Mouse (Mus musculus): ENCODE data around the gene Nfatc2. TPM values are rescaled to one million over a fixed set of nuclear protein-coding genes. Genes with fewer than 3 reads are reported as not detected.

Gene Nfatc2
- polyA plus RNA-seq, 1 experiment from 2014 or later: 0.25 TPM

DNA sequence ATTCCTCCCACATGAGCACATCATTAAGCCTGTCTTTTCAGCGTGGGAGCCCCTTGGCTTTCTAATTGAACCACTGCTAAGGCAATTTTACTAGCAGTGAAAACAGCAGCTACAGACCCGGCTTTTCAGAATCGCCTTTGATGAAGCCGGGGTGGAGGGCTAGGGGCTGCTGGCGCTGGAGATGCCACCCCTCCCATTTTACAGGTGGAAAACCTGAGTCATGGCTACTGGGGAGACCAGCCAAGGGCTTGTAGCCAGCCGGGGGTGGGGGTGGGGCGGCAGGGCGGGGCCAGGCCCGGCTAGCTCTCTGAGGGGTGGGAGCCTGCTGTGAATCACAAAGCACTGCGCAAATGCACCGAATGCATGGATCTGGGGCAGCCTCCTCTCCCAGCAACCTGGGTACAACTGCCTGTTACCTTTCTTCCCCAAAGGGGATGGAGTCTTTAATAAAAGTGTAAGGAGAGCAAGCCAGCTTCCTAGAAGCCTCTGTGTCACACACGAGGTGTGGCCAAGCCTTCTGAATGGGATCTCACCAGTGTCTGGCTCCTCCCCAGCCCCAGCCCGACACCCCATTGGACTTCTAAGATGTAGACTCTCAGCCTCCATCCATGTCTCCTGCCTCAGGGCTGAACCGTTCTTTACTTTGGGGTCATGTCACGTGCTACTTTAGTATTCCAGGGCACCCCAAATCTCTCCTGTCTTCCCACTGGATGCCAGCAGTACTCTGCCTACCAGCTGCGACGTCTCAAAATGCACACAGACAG is 75.9 kb downstream of the Nfatc2 start:
- peak; percentile 55; the same call in 1 of the 2 replicates for ATAC-seq (ENCODE audit: low FRiP score)
- DNase-seq (ENCODE audit: low spot score): peak; percentile 18
- peak overlapping the region; percentile 20; the same call in 1 of the 2 replicates for H3K4me3 ChIP-seq (ENCODE audit: low read depth, low read length)
- H3K4me1 ChIP-seq (replicated peaks; ENCODE audit: control insufficient read depth, insufficient read depth, low read length): peaks cover 9% of the 10 kb centered on the region
- peak overlapping the region; percentile 31 for H3K4me2 ChIP-seq (replicated peaks; ENCODE audit: low read depth, low read length)
- H3K36me3 ChIP-seq (ENCODE audit: control insufficient read depth, insufficient read depth, low read length): no peaks in the 10 kb centered on the region
- WGBS: 11% methylated on average over 17 of the region's 17 CpGs
- no peak overlapping the region; the same call in 1 of the 2 replicates for H3K27ac ChIP-seq (ENCODE audit: low read depth, low read length)
- peaks cover 2% of the 10 kb centered on the region; the same call in 1 of the 2 replicates for H3K27me3 ChIP-seq (ENCODE audit: control insufficient read depth, insufficient read depth, low read length)
- H3K9me3 ChIP-seq (ENCODE audit: control insufficient read depth, low read length): no peaks in the 10 kb centered on the region
- 0 out of 2 replicates have a peak overlapping the region, but pooled peaks have one; percentile 27 for H3K9ac ChIP-seq (ENCODE audit: low read depth, low read length)

DNA sequence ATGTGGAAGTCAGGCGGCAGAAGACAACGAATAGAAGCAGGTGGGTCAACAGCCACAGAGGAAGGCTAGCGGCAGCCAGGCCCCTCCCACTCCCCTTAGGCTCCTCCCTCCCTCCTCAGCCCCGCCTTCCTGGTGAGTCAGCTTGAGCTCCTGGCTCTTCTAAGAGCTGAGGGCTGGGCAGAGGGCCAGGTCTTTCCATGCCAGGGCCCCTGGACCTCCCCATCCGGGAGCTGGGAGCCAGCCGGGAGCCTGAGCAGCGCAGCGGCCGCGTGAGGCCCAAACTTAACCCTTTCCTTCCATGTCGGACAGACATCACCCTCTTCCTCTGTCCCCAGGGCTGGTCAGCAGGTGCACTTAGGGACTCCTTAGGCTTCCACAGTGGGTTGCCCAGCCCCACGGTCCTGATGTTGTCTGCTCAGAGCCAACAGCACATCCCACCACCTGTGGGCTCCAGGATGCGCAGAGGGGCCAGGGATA is 76.5 kb downstream of the Nfatc2 start:
- Histone ChIP-seq H3K27ac (ENCODE audit: low read depth, low read length) (no peak overlapping the region), H3K27me3 (ENCODE audit: control insufficient read depth, insufficient read depth, low read length) (peaks cover 2% of the 10 kb centered on the region; the same call in 1 of the 2 replicates), H3K4me3 (ENCODE audit: low read depth, low read length) (peak overlapping the region; percentile 20; the same call in 1 of the 2 replicates), H3K9ac (ENCODE audit: low read depth, low read length) (0 out of 2 replicates have a peak overlapping the region, but pooled peaks have one; percentile 27), H3K4me2 (replicated peaks; ENCODE audit: low read depth, low read length) (peak overlapping the region; percentile 31), H3K4me1 (replicated peaks; ENCODE audit: control insufficient read depth, insufficient read depth, low read length) (peaks cover 9% of the 10 kb centered on the region), H3K9me3 (ENCODE audit: control insufficient read depth, low read length) (no peaks in the 10 kb centered on the region), H3K36me3 (ENCODE audit: control insufficient read depth, insufficient read depth, low read length) (no peaks in the 10 kb centered on the region)
- DNase-seq (ENCODE audit: low spot score) (peak; percentile 75), ATAC-seq (ENCODE audit: low FRiP score) (peak; percentile 77)
- 2% methylated on average over 13 of the region's 13 CpGs for WGBS

DNA sequence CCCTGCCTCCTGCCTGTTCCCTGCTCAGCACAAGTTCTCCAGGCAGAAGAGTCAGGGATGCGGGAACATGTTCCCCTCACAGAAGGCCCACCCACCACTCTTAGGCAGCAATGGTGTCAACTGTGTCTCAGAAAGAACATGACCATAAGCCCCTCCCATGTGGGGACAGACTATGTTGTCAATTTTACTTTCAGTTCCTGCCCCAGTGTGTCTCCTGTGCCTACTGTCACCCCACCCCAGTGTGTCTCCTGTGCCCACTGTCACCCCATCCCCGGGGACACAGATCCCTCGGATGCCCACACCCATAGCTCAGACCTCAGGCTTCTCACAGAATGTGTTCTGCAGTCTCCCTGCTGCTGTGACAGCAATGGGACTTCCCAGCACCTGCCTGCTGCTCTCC is 79.2 kb downstream of the Nfatc2 start:
- ATAC-seq (ENCODE audit: low FRiP score) (no peak), DNase-seq (ENCODE audit: low spot score) (no peak)
- H3K4me1 ChIP-seq (replicated peaks; ENCODE audit: control insufficient read depth, insufficient read depth, low read length): peaks cover 9% of the 10 kb centered on the region
- WGBS: 93% methylated on average over 3 of the region's 3 CpGs
- H3K4me2 ChIP-seq (replicated peaks; ENCODE audit: low read depth, low read length): no peak overlapping the region
- no peak overlapping the region for H3K4me3 ChIP-seq (ENCODE audit: low read depth, low read length)
- no peaks in the 10 kb centered on the region for H3K9me3 ChIP-seq (ENCODE audit: control insufficient read depth, low read length)
- peaks cover 2% of the 10 kb centered on the region; the same call in 1 of the 2 replicates for H3K27me3 ChIP-seq (ENCODE audit: control insufficient read depth, insufficient read depth, low read length)
- H3K9ac ChIP-seq (ENCODE audit: low read depth, low read length): no peak overlapping the region
- H3K36me3 ChIP-seq (ENCODE audit: control insufficient read depth, insufficient read depth, low read length): no peaks in the 10 kb centered on the region
- no peak overlapping the region for H3K27ac ChIP-seq (ENCODE audit: low read depth, low read length)

DNA sequence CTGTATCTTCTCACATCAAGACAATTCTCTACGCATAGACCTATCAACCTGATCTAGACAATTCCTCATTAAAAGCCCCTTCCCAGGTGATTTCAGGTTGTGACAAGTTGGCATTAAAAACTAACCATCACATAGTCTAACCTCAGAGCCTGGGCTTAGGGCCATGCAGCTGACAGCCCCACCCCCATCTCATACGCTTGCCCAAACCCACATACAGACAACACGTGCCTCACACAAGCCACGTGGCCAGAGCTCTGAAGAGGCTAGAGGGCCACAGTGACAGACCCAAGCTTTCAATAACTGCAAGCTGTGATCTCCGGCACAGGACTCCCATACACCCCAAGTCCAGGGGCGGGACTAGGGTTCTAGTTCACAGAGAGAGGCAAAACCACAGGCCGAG is 80.7 kb downstream of the Nfatc2 start:
- no peaks in the 10 kb centered on the region for H3K36me3 ChIP-seq (ENCODE audit: control insufficient read depth, insufficient read depth, low read length)
- no peak overlapping the region for H3K9ac ChIP-seq (ENCODE audit: low read depth, low read length)
- H3K27ac ChIP-seq (ENCODE audit: low read depth, low read length): no peak overlapping the region
- WGBS: 91% methylated on average over 7 of the region's 7 CpGs
- no peak for DNase-seq (ENCODE audit: low spot score)
- no peak for ATAC-seq (ENCODE audit: low FRiP score)
- peaks cover 8% of the 10 kb centered on the region for H3K4me1 ChIP-seq (replicated peaks; ENCODE audit: control insufficient read depth, insufficient read depth, low read length)
- H3K4me3 ChIP-seq (ENCODE audit: low read depth, low read length): no peak overlapping the region
- no peaks in the 10 kb centered on the region for H3K9me3 ChIP-seq (ENCODE audit: control insufficient read depth, low read length)
- peaks cover 2% of the 10 kb centered on the region; the same call in 1 of the 2 replicates for H3K27me3 ChIP-seq (ENCODE audit: control insufficient read depth, insufficient read depth, low read length)
- no peak overlapping the region for H3K4me2 ChIP-seq (replicated peaks; ENCODE audit: low read depth, low read length)

DNA sequence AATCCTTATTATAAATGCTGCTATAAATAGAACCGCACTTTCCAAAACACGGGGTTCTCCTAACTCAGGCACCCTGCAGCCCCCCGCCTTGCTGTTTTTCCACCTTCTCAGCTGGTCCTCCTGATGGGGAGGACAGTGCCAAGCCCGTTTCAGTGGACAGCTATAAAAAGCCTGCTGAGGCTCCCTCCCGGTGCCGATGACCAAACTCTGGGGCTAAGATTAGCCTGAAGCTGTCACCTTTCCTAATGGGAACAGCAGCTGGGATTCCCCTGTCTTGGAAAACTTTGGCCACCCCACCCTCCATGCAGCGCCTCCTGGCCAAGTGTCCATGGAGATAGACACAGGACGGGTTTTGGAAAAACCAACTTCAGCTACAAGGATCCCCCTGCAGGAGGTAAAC is 81.9 kb downstream of the Nfatc2 start:
- no peak overlapping the region for H3K4me2 ChIP-seq (replicated peaks; ENCODE audit: low read depth, low read length)
- no peak overlapping the region for H3K9ac ChIP-seq (ENCODE audit: low read depth, low read length)
- H3K27ac ChIP-seq (ENCODE audit: low read depth, low read length): no peak overlapping the region
- ATAC-seq (ENCODE audit: low FRiP score): no peak
- WGBS: 78% methylated on average over 8 of the region's 8 CpGs
- H3K9me3 ChIP-seq (ENCODE audit: control insufficient read depth, low read length): no peaks in the 10 kb centered on the region
- H3K4me3 ChIP-seq (ENCODE audit: low read depth, low read length): no peak overlapping the region
- no peaks in the 10 kb centered on the region for H3K27me3 ChIP-seq (ENCODE audit: control insufficient read depth, insufficient read depth, low read length)
- H3K36me3 ChIP-seq (ENCODE audit: control insufficient read depth, insufficient read depth, low read length): no peaks in the 10 kb centered on the region
- no peaks in the 10 kb centered on the region for H3K4me1 ChIP-seq (replicated peaks; ENCODE audit: control insufficient read depth, insufficient read depth, low read length)
- DNase-seq (ENCODE audit: low spot score): no peak

DNA sequence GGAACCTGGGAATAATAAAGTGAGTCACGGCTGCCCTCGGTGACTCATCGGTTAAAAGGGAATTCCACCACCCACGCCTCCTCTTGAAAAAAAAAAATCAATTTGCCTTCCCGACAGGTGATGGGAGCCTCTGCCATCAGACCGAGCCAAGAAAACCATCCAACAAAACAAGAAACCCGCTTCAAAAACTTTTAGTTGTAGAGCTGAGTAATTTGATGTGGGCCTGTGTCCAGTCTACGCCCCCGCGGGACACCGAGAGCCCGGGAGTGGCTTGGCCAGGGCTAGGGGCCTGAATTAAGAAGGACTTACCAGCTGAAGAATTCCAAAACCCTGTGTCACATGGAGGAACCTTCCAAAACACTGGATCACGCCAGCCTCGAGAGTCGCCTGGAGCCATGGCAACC is 83.2 kb downstream of the Nfatc2 start:
- ATAC-seq (ENCODE audit: low FRiP score): no peak
- Histone ChIP-seq H3K9ac (ENCODE audit: low read depth, low read length) (no peak overlapping the region), H3K27me3 (ENCODE audit: control insufficient read depth, insufficient read depth, low read length) (no peaks in the 10 kb centered on the region), H3K4me2 (replicated peaks; ENCODE audit: low read depth, low read length) (no peak overlapping the region), H3K4me1 (replicated peaks; ENCODE audit: control insufficient read depth, insufficient read depth, low read length) (no peaks in the 10 kb centered on the region), H3K4me3 (ENCODE audit: low read depth, low read length) (no peak overlapping the region), H3K27ac (ENCODE audit: low read depth, low read length) (no peak overlapping the region), H3K9me3 (ENCODE audit: control insufficient read depth, low read length) (no peaks in the 10 kb centered on the region), H3K36me3 (ENCODE audit: control insufficient read depth, insufficient read depth, low read length) (no peaks in the 10 kb centered on the region)
- WGBS: 79% methylated on average over 15 of the region's 15 CpGs
- no peak for DNase-seq (ENCODE audit: low spot score)

DNA sequence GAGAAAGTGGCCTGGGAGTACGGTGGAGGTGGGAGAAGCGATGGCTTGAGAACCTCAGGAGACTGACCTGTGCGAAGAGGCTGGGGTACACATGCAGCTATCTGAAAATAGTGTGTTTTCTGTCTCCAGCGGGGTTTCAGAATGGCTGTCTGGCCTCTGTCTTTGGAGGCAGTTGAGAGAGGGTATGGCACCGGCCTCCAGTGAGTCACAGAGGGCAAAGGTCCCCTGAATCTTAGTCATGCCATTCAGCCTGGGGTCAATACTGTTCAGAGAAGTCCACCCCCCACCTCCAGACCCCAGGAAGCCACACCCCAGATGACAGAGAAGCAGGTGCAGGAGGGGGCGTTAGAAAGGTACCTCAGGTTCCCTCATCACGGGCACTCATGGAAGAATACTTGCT is 83.7 kb downstream of the Nfatc2 start:
- no peaks in the 10 kb centered on the region for H3K27me3 ChIP-seq (ENCODE audit: control insufficient read depth, insufficient read depth, low read length)
- H3K4me1 ChIP-seq (replicated peaks; ENCODE audit: control insufficient read depth, insufficient read depth, low read length): no peaks in the 10 kb centered on the region
- 78% methylated on average over 7 of the region's 7 CpGs for WGBS
- H3K9me3 ChIP-seq (ENCODE audit: control insufficient read depth, low read length): no peaks in the 10 kb centered on the region
- no peak overlapping the region for H3K4me3 ChIP-seq (ENCODE audit: low read depth, low read length)
- H3K4me2 ChIP-seq (replicated peaks; ENCODE audit: low read depth, low read length): no peak overlapping the region
- no peaks in the 10 kb centered on the region for H3K36me3 ChIP-seq (ENCODE audit: control insufficient read depth, insufficient read depth, low read length)
- no peak for DNase-seq (ENCODE audit: low spot score)
- H3K27ac ChIP-seq (ENCODE audit: low read depth, low read length): no peak overlapping the region
- H3K9ac ChIP-seq (ENCODE audit: low read depth, low read length): no peak overlapping the region
- no peak for ATAC-seq (ENCODE audit: low FRiP score)

DNA sequence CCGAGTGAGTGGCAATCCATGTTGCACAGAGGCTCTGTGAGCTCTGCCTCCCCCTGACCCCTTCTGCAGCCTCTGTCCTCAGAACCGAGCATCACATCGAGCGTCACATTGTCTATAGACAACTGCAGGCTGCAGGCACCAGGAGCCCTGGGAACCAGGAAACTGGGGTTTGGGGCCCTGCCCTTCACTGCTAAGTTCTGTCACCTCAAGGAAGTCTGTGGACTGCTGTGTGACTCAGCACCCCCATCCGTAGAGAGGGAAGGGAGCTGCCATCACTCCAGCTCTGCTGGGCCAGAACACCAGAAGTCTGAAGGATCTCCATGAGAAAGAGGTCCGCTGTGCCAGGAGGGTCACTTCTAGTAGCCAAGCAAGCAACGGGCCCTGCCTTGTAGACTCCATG is 84.7 kb downstream of the Nfatc2 start:
- WGBS: 90% methylated on average over 7 of the region's 7 CpGs
- DNase-seq (ENCODE audit: low spot score) (no peak), ATAC-seq (ENCODE audit: low FRiP score) (no peak)
- Histone ChIP-seq H3K36me3 (ENCODE audit: control insufficient read depth, insufficient read depth, low read length) (no peaks in the 10 kb centered on the region), H3K4me1 (replicated peaks; ENCODE audit: control insufficient read depth, insufficient read depth, low read length) (no peaks in the 10 kb centered on the region), H3K4me2 (replicated peaks; ENCODE audit: low read depth, low read length) (no peak overlapping the region), H3K27ac (ENCODE audit: low read depth, low read length) (no peak overlapping the region), H3K4me3 (ENCODE audit: low read depth, low read length) (no peak overlapping the region), H3K9me3 (ENCODE audit: control insufficient read depth, low read length) (no peaks in the 10 kb centered on the region), H3K9ac (ENCODE audit: low read depth, low read length) (no peak overlapping the region), H3K27me3 (ENCODE audit: control insufficient read depth, insufficient read depth, low read length) (no peaks in the 10 kb centered on the region)

DNA sequence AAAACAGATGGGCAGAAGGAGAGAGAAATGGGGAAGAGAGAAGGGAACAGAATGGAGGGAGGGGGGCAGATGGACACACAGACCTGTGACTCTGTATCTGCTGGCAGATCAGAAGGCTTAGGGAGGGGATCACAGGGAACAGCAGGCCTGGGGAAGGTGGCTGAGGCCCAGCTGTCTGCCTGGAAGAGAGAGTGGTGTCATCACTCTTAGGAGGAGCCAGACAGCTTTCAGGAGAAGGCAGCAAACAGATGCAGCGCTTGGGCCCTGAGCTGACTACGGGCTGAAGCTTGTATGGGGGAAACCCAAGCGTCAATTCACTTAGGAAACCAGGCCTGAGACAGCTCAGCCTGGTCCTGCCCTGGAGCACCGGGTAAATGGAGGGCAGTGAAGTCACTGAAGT is 86.0 kb downstream of the Nfatc2 start:
- DNase-seq (ENCODE audit: low spot score) (no peak), ATAC-seq (ENCODE audit: low FRiP score) (no peak)
- no peak overlapping the region for H3K4me2 ChIP-seq (replicated peaks; ENCODE audit: low read depth, low read length)
- no peaks in the 10 kb centered on the region for H3K9me3 ChIP-seq (ENCODE audit: control insufficient read depth, low read length)
- no peak overlapping the region for H3K4me3 ChIP-seq (ENCODE audit: low read depth, low read length)
- H3K9ac ChIP-seq (ENCODE audit: low read depth, low read length): no peak overlapping the region
- no peak overlapping the region for H3K27ac ChIP-seq (ENCODE audit: low read depth, low read length)
- no peaks in the 10 kb centered on the region for H3K4me1 ChIP-seq (replicated peaks; ENCODE audit: control insufficient read depth, insufficient read depth, low read length)
- no peaks in the 10 kb centered on the region for H3K36me3 ChIP-seq (ENCODE audit: control insufficient read depth, insufficient read depth, low read length)
- no peaks in the 10 kb centered on the region for H3K27me3 ChIP-seq (ENCODE audit: control insufficient read depth, insufficient read depth, low read length)
- 75% methylated on average over 4 of the region's 4 CpGs for WGBS
